Mouse (Mus musculus) G1E-ER4 (cell line): Measurements from ENCODE around the gene Trim45. TPM values are rescaled to one million over a fixed set of nuclear protein-coding genes. Genes with fewer than 3 reads are reported as not detected.

Experiments used
- GATA1 ChIP-seq: IDR thresholded peaks from one replicate; pipeline ENCODE4 v1.8.0; 2012; ENCODE audit warnings: low read length, inconsistent platforms
- polyA plus RNA-seq: library from polyadenylated mRNA; stranded (reverse); fragments of >175 nt; gene quantifications from 2 replicates; pipeline ENCODE4 v1.2.3, GENCODE M21; 2012

The Trim45 gene
- polyA plus RNA-seq, 1 experiment = 0.52 TPM

GRCm38 (mm10) chr3:100920611-100921140 lies 1.3 kb upstream of the Trim45 start:
- no peak for TF ChIP-seq GATA1

GRCm38 (mm10) chr3:100922506-100923375 lies 739 bp downstream of the Trim45 start:
- no peak for TF ChIP-seq GATA1

GRCm38 (mm10) chr3:100924065-100924732 lies 2.2 kb downstream of the Trim45 start:
- TF ChIP-seq GATA1 = no peak

- TF ChIP-seq GATA1 = no peak
These were observed 3.2 kb downstream of the Trim45 start for GRCm38 (mm10) chr3:100925176-100925575.

- TF ChIP-seq GATA1 = no peak
These were observed 9.5 kb downstream of the Trim45 start for GRCm38 (mm10) chr3:100931332-100932076.

GRCm38 (mm10) chr3:100932077-100932944 lies 10.3 kb downstream of the Trim45 start:
- TF ChIP-seq GATA1 = no peak

- TF ChIP-seq GATA1 = no peak
These were observed 13.5 kb downstream of the Trim45 start for GRCm38 (mm10) chr3:100935521-100935920.

- TF ChIP-seq GATA1 = no peak
These were observed 14.2 kb downstream of the Trim45 start for GRCm38 (mm10) chr3:100936201-100936600.

GRCm38 (mm10) chr3:100938211-100938610 lies 16.2 kb downstream of the Trim45 start:
- TF ChIP-seq GATA1 = no peak

- TF ChIP-seq GATA1 = no peak
These were observed 18.6 kb downstream of the Trim45 start for GRCm38 (mm10) chr3:100940496-100941037.

- no peak for TF ChIP-seq GATA1
These were observed 25.3 kb downstream of the Trim45 start for GRCm38 (mm10) chr3:100947286-100947685.

- TF ChIP-seq GATA1 = no peak
These were observed 29.5 kb downstream of the Trim45 start for GRCm38 (mm10) chr3:100951531-100951930.

- no peak for TF ChIP-seq GATA1
These were observed 32.6 kb downstream of the Trim45 start for GRCm38 (mm10) chr3:100954616-100955015.

- no peak for TF ChIP-seq GATA1
These were observed 39.0 kb downstream of the Trim45 start for GRCm38 (mm10) chr3:100961007-100961406.
